Mouse (Mus musculus) heart, adult 2 months (tissue): ENCODE measurements around the gene Gsk3a. TPM values are rescaled to one million over a fixed set of nuclear protein-coding genes. Genes with fewer than 3 reads are reported as not detected.

ENCODE experiments used
- DNase-seq, 2 experiments: peaks; one replicate each; pipeline ENCODE4 v3.0.0; 2021
- H3K27ac ChIP-seq: fragments of 200-600 bp; 2 replicates; pipeline ENCODE4 v1.8.1; 2022
- H3K27me3 ChIP-seq: fragments of 200-500 bp; 2 replicates; pipeline ENCODE4 v1.6.1; 2012; ENCODE audit warnings: mild to moderate bottlenecking, low read length, inconsistent platforms, mixed read lengths; ENCODE audit not compliant: control insufficient read depth, insufficient read depth
- H3K36me3 ChIP-seq: fragments of 200-500 bp; 2 replicates; pipeline ENCODE4 v1.6.1; 2012; ENCODE audit warnings: low read length, inconsistent platforms; ENCODE audit not compliant: control insufficient read depth, insufficient read depth
- H3K4me1 ChIP-seq: fragments of 200-500 bp; 2 replicates; pipeline ENCODE4 v1.6.1; 2011; ENCODE audit warnings: low read length; ENCODE audit not compliant: control insufficient read depth, insufficient read depth
- H3K4me3 ChIP-seq: fragments of 200-600 bp; 2 replicates; pipeline ENCODE4 v1.8.1; 2022
- H3K79me2 ChIP-seq: fragments of 200-500 bp; replicated peaks from 2 replicates; pipeline ENCODE4 v1.6.1; 2012; ENCODE audit warnings: mild to moderate bottlenecking, inconsistent platforms, low read length, moderate library complexity, mixed read lengths; ENCODE audit not compliant: control insufficient read depth, insufficient read depth
- H3K9ac ChIP-seq: fragments of 200-500 bp; 2 replicates; pipeline ENCODE4 v1.6.1; 2012; ENCODE audit warnings: low read depth, mild to moderate bottlenecking, control low read depth, inconsistent platforms, low read length, mixed read lengths
- CTCF ChIP-seq: fragments of 200-600 bp; IDR thresholded peaks from 2 replicates; pipeline ENCODE4 v1.8.1; 2022; ENCODE audit warnings: antibody characterized with exemption, mild to moderate bottlenecking, moderate library complexity
- EP300 ChIP-seq: fragments of 200-500 bp; IDR thresholded peaks from 2 replicates; pipeline ENCODE4 v1.6.1; 2011; ENCODE audit warnings: low read depth, low read length, control low read depth; ENCODE audit not compliant: insufficient read depth
- POLR2A ChIP-seq: fragments of 200-500 bp; IDR thresholded peaks from 2 replicates; pipeline ENCODE4 v1.6.1; 2011; ENCODE audit warnings: mild to moderate bottlenecking, low read depth, low read length, control low read depth; ENCODE audit not compliant: insufficient read depth
- WGBS: fragments of 180-500 bp; shearing (Covaris S2); methylation state at CpG from one replicate; pipeline ENCODE4 v1.1.7; 2018; 5-methylcytosine and 5-hydroxymethylcytosine counted together
- intact Hi-C: fragments of 180-260 bp; cut with DNase I; formaldehyde crosslinking; loops from one replicate; pipeline ENCODE4 v1.15.1; 2025
- polyA plus RNA-seq: library from polyadenylated mRNA; depleted of rRNA; stranded (reverse); fragments of >200 nt; gene quantifications from 2 replicates; pipeline ENCODE4 v1.2.3, GENCODE M21; 2012
- total RNA-seq, 2 experiments: library from RNA; stranded (reverse); gene quantifications; 2 replicates each; pipeline ENCODE4 v1.2.3; 2021

The Gsk3a gene
- total and polyA plus RNA-seq, 3 experiments: 61.7 to 105 (median 69.4) TPM

DNA sequence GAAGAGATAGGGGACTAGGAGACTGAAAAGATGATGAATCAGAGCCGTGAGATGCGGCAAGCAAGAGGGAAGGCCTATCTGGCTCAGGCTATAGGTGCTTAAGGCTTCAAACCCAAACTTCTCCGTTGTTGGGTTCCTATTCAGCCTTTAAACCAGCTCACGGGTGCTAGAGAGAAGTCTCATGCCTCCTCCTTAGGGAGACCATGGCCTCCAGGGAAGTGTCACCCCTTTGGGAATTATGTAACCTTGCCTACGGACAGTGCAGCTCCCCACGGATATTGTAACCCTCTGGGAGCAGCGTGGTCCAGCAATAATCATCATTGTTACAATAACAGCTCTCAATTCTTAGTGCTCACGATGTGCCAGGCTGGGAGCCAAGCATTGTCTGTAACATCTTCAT lies 14.2 kb upstream of the Gsk3a start:
- 22% methylated on average over 8 of the region's 8 CpGs for WGBS
- intact Hi-C loops: no loop called here
- H3K36me3 ChIP-seq: no peaks in the 10 kb centered on the region

GRCm38 (mm10) chr7:25251071-25251791 lies 13.6 kb upstream of the Gsk3a start:
- DNase-seq: peak; percentile 75 to 80
- H3K4me1 ChIP-seq: peaks cover 12% of the 10 kb centered on the region
- peaks cover 6% of the 10 kb centered on the region; the same call in 1 of the 2 replicates for H3K79me2 ChIP-seq
- TF ChIP-seq CTCF: no peak
- 0 out of 2 replicates have a peak, but pooled peaks have one; percentile 15 for TF ChIP-seq EP300
- no peak; the same call in none of the 2 replicates for TF ChIP-seq POLR2A
- H3K27ac ChIP-seq: peak overlapping the region; percentile 98
- H3K4me3 ChIP-seq: peak overlapping the region; percentile 96
- 7% methylated on average over 22 of the region's 22 CpGs for WGBS
- no peaks in the 10 kb centered on the region for H3K27me3 ChIP-seq
- intact Hi-C loops: no loop called here
- H3K36me3 ChIP-seq: no peaks in the 10 kb centered on the region
- peak overlapping the region; percentile 69 for H3K9ac ChIP-seq

More for the DNA sequence above, 14.2 kb upstream of the Gsk3a start:
- Histone ChIP-seq H3K79me2 (peaks cover 3% of the 10 kb centered on the region; the same call in 1 of the 2 replicates), H3K27me3 (no peaks in the 10 kb centered on the region), H3K4me1 (peaks cover 9% of the 10 kb centered on the region), H3K27ac (peak overlapping the region; percentile 98), H3K9ac (peak overlapping the region; percentile 69), H3K4me3 (peak overlapping the region; percentile 96)
- TF ChIP-seq CTCF: no peak
- 0 out of 2 replicates have a peak, but pooled peaks have one; percentile 43 for TF ChIP-seq EP300
- TF ChIP-seq POLR2A: no peak
- peak; percentile 41 to 54 for DNase-seq

- H3K27ac ChIP-seq: peak within 1 kb of the TSS; percentile 98
- intact Hi-C loops: loop anchor here (1.0 kb wide), 1 partner anchor 28 kb away; no protein-coding TSS in a partner anchor
- peak within 1 kb of the TSS; percentile 96 for H3K4me3 ChIP-seq
- DNase-seq: peak; percentile 96 to 98
- peak within 1 kb of the TSS; percentile 96 for H3K9ac ChIP-seq
- WGBS: 1% methylated on average over 77 of the region's 81 CpGs
- H3K27me3 ChIP-seq: no peaks in the 10 kb centered on the region
- TF ChIP-seq EP300 (no peak), POLR2A (peak; percentile 73)
- H3K79me2 ChIP-seq: peaks cover 6% of the 10 kb centered on the region; the same call in 1 of the 2 replicates
- H3K36me3 ChIP-seq: no peaks in the 10 kb centered on the region; the same call in 1 of the 2 replicates
- peaks cover 15% of the 10 kb centered on the region for H3K4me1 ChIP-seq
Observed at GRCm38 (mm10) chr7:25250141-25250972, 12.7 kb upstream of the Gsk3a start, which contains the start of gene Erf. Gene Erf, minus strand, starts transcription at chr7:25250761.

- TF ChIP-seq EP300 (no peak), CTCF (no peak), POLR2A (0 out of 2 replicates have a peak, but pooled peaks have one; percentile 29)
- Histone ChIP-seq H3K36me3 (no peaks in the 10 kb centered on the region; the same call in 1 of the 2 replicates), H3K4me1 (peaks cover 15% of the 10 kb centered on the region), H3K27ac (peak overlapping the region; percentile 98), H3K4me3 (peak overlapping the region; percentile 96), H3K27me3 (no peaks in the 10 kb centered on the region), H3K79me2 (peaks cover 7% of the 10 kb centered on the region; the same call in 1 of the 2 replicates), H3K9ac (peak overlapping the region; percentile 96)
- intact Hi-C loops: loop anchor here (1.0 to 5.0 kb wide), 3 partner anchors 29 to 148 kb away; partner anchors contain the start of gene Lipe
- WGBS: 1% methylated on average over 46 of the region's 73 CpGs
- DNase-seq: peak; percentile 85 to 88
Observed at GRCm38 (mm10) chr7:25249314-25250140, 11.9 kb upstream of the Gsk3a start.

- Histone ChIP-seq H3K27ac (peak overlapping the region; percentile 98), H3K79me2 (peaks cover 7% of the 10 kb centered on the region; the same call in 1 of the 2 replicates), H3K36me3 (no peaks in the 10 kb centered on the region; the same call in 1 of the 2 replicates), H3K4me1 (peaks cover 15% of the 10 kb centered on the region), H3K4me3 (peak overlapping the region; percentile 96), H3K9ac (peak overlapping the region; percentile 96), H3K27me3 (no peaks in the 10 kb centered on the region)
- intact Hi-C loops: loop anchor here (5.0 kb wide), 2 partner anchors 128 to 148 kb away; partner anchors contain the start of gene Lipe
- DNase-seq: no peak
- TF ChIP-seq POLR2A: no peak
- no peak for TF ChIP-seq CTCF
- TF ChIP-seq EP300: no peak
- WGBS: 0% methylated on average over 25 of the region's 25 CpGs
Observed at GRCm38 (mm10) chr7:25248846-25249313, 11.2 kb upstream of the Gsk3a start.
